Mouse (Mus musculus): ENCODE results near the gene Gm5426.

GRCm38 (mm10) chr10:96124290-96124689 lies 12.1 kb upstream of the Gm5426 start:
- TF ChIP-seq GATA1 (IDR thresholded peaks at IDR 0.05; ENCODE audit: borderline replicate concordance, low read length) (no peak), FLI1 (IDR thresholded peaks at IDR 0.05; ENCODE audit: low read length) (no peak)
